Mouse (Mus musculus): ENCODE measurements around the gene Cactin. TPM values are rescaled to one million over a fixed set of nuclear protein-coding genes. Genes with fewer than 3 reads are reported as not detected.

The Cactin gene
- 10 to 100 TPM; 27.8 to 28.4 TPM for total RNA-seq (2021)

DNA sequence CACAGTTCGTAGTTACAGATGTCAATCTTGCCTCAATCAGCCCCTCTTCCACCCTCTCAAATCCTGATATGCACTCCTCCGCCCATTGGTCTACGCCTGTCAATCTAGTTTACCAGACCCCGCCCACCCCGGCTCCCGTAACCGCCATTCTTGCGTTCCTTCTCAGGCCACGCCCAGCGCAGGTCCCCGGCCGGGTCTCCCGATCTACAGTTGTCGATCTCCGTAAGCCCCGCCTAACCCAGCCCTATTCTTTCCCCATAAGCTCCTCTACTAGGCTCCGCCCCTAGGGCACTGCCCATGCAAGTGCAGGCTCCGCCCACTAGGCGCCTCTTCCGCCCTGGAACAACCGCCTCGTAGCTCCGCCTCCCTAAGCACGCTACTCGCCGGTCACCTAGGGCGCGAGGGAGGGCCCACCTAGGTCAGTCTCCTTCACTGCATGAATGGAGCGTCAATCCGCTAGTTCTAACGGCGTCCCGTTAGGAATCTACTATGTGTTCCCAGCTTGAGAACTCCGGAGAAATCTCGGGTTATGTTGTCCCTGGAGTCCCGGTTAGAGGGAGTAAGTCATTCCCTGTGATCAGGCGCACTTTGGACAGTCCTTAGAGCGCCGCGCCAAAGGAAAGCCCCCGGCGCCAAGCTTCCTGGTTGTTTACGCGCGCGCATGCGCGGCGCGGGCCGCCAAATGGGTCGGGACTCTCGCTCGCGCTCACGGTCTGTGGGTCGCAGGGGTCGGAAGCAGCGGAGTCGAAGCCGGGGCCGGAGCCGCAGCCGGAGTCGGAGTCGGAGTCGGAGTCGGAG lies at the start of gene Cactin:
Gene Cactin, plus strand, starts transcription at position 554 of the 798 bp plus-strand sequence.
- DNase-seq (ENCODE audit: low spot score in 2 of 2): peak; percentile 98 to 100
- intact Hi-C loops (cut with DNase I): no loop called here

DNA sequence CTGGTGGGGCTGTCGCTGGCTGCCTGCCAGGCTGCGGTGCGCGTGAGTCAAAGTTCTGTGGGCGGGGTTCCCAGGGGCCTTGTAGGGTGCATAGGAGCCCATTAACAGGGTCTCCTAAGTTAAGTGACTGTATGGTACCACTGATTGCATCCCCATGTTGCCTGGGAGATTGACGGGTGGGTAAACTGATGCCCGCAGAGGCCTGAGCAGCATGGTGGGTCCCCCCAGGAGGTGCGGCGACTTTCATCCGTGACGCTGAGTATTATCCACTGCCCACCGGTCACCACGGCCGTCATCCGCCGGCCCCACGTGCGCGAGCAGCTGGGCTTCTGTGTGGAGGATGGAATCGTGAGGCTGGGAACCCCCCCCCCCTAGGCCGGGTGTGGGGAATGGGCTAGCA lies 48.5 kb upstream of the Cactin start:
- intact Hi-C loops (cut with DNase I): no loop called here
- DNase-seq (ENCODE audit: low spot score in 2 of 2): no peak

DNA sequence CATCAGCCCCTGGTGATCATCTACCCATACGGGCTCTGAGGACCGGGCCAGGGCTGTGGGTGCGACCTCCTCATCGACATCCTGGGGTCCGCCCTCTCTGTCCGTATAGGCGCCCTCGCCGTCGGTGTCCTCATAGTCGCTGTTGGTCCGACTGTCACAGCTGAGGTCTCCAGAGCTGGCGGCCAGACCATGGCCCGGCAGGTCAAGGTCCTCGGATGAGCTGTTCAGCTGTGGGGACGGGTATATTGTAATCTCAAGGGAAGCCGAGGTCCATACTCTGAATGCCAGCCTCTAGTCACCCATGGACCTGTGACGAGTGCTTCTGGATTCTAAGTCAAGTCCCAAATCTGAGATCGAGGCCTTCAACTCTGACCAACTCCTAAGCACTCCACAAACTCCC lies 47.1 kb upstream of the Cactin start:
- intact Hi-C loops (cut with DNase I): no loop called here
- DNase-seq (ENCODE audit: low spot score in 2 of 2): no peak

DNA sequence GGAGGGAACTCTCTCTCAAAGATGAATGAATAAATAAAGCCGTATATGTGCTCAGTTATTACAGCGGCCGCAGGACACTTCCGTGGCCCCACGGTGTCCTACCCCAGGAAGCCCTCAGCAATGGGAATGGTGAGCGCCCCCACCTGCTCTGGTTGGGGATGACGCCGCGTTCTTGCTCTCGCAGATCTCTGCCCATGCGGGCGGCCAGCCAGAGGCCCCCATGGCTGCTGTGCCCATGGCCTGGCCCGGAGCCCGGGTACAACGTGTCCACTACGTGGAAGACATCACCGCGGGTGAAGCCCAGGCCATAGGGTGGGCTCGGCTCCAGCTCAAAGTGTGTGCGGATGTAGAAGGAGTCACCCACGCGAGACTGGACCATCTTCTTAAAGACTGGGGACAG lies 43.2 kb upstream of the Cactin start:
- no peak for DNase-seq (ENCODE audit: low spot score in 2 of 2)
- intact Hi-C loops (cut with DNase I): no loop called here

DNA sequence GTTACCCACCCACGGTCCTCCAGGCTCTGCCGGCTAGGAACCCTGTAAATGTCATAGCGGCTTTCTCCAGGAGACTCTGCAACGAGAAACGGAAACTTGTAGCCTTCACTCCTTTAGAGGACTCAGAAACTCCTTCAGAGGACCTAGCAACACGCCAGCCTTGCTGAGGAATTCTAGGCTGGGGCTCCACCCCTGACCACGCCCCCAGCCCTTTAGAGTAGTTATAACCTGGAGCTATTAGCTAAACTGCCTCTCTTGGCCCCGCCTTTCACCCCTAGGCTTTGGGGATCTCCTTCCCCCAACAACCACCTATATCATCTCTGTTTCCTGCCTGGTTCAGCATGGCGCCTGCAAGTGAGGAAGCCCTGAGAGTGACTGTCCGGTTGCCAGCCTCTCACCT lies 41.4 kb upstream of the Cactin start:
- intact Hi-C loops (cut with DNase I): no loop called here
- DNase-seq (ENCODE audit: low spot score in 2 of 2): no peak

DNA sequence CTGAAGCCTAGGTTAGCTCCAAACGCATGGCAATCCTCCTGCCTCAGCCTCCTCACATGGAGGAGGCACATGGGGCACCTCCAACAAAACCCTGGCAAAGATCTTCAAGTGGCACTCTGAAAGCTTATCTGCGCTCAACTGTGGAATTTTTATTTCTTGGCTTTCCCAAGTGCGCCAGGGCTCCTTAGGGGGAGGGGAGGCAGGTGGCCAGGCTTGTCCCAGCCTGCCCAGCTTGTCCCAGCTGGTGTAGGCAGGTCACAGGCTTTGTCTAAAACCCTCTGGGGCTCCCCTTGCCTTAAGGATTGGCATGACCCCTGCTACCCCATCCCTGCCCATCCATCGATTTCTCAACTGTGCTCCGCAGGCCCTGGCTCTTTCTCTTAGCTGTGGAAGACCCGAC lies 36.7 kb upstream of the Cactin start:
- intact Hi-C loops (cut with DNase I): no loop called here
- no peak for DNase-seq (ENCODE audit: low spot score in 2 of 2)

DNA sequence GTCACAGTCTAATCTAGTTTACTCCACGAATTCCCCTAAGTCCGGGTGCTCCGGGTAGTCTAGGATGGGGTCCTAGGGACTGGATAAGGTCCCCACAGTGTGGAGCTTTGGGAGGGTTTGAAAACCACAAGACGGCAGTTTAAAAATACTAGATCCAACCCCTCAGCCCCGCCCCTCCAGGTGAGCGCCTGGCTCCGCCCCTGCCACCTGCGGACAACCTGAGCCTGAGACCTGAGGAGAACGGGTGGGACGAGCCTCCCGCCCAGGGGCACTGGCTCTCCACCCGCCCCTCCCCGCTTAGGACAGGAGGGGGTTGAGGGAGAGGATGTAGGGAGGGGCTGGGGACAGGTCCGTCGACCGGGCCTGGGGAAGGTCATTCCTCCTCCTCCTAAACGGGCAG lies 36.2 kb upstream of the Cactin start:
- DNase-seq (ENCODE audit: low spot score in 2 of 2): no peak
- intact Hi-C loops (cut with DNase I): loop anchor here (5.0 kb wide), 2 partner anchors 58 to 163 kb away; partner anchors contain the start of gene Gipc3

DNA sequence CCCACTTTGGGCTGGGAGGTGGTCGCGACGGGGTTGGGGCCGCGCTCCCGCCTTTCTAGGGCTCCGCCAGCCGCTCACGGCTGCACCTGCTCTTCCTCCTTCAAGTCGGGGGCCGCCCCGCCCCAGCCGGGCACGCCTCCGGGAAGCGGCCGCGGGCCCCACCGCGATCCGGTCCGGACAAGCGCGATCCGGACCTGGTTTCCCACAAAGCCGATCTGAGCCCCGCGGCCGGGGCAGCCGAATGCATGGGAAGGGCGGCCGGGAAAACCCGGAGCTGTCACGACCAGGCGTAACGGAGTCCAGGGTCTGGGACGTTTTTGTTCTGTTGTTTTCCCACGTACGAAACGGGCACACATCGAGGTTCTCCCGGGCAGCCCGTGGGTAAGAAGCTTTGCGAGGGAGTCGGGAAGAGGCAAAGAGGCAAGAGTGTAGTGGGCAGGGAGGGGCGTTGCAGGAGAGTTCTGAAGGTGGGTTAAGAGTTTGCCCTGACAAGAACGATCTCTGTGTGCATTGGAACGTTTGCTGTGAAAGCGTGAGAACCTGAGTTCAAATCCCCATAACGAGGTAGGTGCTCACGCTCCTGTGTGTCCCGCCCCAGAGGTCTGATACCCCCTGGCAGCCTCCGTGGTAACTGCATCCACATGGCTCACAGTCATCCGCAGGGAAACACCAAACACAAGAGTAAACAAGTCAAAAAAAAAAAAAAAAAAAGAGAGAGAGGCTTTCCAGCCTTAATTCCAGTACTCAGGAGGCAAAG lies 35.0 kb upstream of the Cactin start:
- intact Hi-C loops (cut with DNase I): loop anchor here (5.0 kb wide), 2 partner anchors 56 to 161 kb away; partner anchors contain the start of gene Gipc3
- DNase-seq (ENCODE audit: low spot score in 2 of 2): peak; percentile 72 to 80

DNA sequence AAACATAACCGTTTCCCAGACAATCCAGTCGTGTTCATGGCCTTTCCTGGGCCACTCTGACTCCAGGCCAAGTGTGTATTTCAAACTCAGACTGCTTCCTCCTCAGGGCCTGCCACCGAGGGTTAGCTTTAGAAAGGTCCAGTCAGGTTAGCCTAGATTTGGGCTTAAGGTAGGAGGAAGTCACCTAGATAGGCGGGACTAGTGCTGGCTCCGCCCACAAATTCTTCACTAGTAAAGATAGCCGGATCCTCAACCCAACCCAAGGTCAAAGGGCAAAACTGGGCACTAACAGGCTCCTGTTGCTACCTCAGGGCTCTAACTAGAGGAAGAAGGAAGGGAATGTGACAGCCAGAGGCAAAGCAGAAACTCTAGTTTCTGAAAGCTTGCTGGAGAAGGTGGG lies 34.3 kb upstream of the Cactin start:
- intact Hi-C loops (cut with DNase I): loop anchor here (5.0 kb wide), 2 partner anchors 56 to 161 kb away; partner anchors contain the start of gene Gipc3
- no peak for DNase-seq (ENCODE audit: low spot score in 2 of 2)

DNA sequence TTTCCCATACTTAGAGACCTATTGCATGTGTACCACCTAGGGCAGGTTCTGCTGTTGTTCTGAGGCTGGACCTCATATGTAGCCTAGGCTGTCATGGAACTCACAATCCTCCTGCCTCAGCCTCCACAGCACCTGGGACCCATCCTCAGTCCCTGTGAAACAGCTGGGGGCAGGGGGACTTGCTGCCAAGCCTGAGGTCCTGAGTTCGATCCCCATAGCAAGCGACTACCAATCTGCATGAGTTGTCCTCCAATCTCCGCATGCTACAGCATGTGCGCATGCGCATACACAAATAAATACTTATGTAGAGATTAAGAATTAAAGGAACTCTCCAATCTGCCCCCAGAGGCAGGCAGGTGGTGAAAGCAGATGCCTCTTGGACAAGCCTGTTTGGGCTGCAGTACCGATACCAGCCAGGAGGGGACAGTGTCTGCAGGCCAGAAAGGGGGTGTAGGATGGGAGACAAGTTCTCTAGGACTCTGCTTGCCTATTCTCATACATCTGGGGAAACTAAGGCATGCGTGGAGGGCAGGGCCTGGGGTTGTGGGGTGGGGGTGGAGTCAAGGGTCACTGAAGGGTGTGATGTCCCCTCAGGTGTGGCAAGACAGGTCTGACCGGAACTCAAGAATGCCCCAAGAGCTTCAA lies 33.3 kb upstream of the Cactin start:
- no peak for DNase-seq (ENCODE audit: low spot score in 2 of 2)
- intact Hi-C loops (cut with DNase I): loop anchor here (5.0 kb wide), 2 partner anchors 55 to 160 kb away; partner anchors contain the start of gene Gipc3

DNA sequence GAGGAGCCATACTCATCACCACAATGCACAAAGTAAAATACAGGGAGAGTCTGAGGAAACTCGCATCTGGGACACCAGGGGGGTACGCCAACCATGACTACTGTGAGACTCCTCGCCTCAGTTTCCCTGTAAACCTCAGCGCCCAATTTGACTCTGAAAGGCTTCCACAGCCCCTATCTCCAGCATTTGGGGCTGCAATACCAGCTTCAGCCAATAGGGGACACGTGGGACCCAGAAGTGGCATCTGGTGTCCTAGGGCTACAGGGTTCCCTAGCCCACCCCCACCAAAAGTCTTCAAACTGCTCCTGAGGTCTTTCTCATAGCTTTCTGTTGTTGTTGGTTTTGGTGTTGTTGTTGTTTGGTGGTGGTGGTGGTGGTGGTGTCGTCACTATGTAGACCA lies 32.3 kb upstream of the Cactin start:
- DNase-seq (ENCODE audit: low spot score in 2 of 2): no peak
- intact Hi-C loops (cut with DNase I): loop anchor here (5.0 kb wide), 2 partner anchors 54 to 159 kb away; partner anchors contain the start of gene Gipc3

DNA sequence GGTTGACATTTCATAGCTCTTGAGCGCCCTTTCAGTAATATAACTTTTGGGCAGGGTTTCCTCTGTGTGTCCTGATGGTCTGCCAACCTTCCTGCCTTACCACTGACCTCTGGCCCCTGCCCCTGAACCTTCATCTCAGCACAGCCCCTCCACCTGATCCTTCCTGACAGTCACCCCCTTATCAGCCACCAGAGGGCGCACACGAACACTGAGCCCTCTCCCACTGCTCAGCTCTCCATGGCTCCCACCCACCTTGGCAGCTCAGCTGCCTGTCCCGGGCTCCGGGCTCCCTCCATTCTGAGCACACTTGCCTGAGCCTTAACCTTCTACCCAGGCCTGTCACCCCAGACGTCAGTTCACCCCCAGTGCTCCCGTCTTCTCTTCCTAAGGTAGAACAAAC lies 31.6 kb upstream of the Cactin start:
- intact Hi-C loops (cut with DNase I): loop anchor here (5.0 kb wide), 2 partner anchors 53 to 158 kb away; partner anchors contain the start of gene Gipc3
- peak in 1 of 2 experiments; percentile 65 for DNase-seq (ENCODE audit: low spot score in 2 of 2)

DNA sequence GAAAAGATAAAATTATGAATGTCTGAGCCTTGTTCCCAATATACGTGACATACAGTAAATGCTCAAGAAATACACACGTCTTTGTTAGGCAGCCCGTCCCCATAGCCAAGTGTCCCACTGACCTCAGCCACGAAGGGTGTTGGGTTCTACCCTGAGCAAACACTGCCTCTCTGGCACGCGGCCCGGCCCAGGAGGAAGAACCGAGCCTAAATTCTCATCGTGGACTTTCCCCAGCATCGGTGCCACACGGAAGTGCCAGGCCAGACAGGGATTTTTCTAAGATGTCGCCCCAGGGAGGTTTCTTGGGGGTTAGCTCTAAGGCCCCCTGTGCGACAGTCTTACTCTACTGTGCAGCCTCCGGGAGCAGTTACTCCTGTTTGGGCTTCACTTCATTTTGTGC lies 31.1 kb upstream of the Cactin start:
- DNase-seq (ENCODE audit: low spot score in 2 of 2): no peak
- intact Hi-C loops (cut with DNase I): loop anchor here (2.0 to 5.0 kb wide), 3 partner anchors 52 to 157 kb away; partner anchors contain the start of genes Gipc3 and Hmg20b

DNA sequence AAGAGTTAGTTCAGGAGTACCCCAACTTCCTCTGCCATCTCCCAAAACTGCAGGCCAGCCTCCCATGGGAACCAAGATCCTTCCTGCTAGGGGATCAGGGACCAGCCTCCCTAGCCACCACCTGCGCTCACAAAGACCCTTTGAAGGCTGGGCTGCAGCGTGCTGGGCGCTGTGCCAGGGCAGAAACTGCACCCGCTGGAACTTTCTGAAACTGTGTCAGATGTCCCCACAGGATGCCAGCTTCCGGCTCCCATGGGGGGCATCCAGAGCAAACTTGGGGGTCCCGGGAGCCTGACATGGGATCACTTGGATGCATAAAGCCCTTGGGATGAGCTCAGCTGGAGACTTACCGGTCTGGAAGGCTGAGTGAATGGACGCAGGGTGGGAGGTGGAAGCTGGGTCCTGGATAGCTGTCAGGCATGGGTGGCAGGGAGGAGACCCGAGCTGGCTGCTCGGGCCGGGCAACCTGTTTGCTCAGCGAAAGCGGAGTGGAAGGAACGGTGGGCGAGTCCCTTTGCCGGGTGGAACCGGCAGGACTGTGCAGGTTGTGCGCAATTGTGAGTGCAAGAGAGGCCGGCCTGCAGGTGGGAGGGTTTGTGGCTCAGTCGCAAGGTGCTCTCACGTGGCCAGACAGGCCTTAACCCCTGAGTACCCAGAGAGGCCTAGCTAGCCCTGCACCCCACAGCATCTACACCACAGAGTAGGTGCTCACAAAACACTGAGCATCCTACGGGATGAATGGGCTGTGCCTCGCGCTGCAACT lies 30.0 kb upstream of the Cactin start:
- intact Hi-C loops (cut with DNase I): loop anchor here (2.0 kb wide), 1 partner anchor 60 kb away; the partner anchor contains the start of gene Hmg20b
- no peak for DNase-seq (ENCODE audit: low spot score in 2 of 2)

DNA sequence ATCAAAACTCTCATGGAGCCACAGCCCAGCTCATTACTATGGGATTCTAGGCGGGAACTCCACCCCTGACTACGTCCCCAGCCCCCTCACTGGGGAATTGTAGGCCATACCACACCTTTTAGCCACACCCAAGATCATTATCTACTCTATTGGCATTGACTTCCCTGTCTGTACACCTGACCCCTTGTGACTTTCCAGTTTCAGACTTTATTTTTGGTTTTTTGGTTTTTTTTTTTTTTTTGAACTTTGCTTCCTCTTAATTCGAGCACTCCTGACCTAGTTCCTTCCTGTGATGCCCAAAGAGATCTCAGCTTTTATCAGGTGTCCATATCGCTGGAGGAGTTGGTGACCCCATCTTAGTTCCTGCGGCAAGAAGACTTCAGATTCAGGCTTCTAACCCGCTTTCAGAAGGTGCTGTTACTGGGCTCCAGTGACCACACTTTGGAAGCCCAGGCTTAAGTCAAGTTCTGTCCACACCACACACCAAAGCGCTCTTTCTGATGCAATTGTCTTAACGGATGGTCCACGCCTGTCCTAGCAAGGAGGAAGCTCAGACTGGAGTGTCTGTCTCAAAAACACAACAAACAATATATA lies 29.3 kb upstream of the Cactin start, which contains the start of gene Tjp3:
Gene Tjp3, minus strand, starts transcription at position 71 of the 594 bp plus-strand sequence.
- intact Hi-C loops (cut with DNase I): loop anchor here (2.0 kb wide), 2 partner anchors 25 to 59 kb away; partner anchors contain the start of gene Hmg20b

DNA sequence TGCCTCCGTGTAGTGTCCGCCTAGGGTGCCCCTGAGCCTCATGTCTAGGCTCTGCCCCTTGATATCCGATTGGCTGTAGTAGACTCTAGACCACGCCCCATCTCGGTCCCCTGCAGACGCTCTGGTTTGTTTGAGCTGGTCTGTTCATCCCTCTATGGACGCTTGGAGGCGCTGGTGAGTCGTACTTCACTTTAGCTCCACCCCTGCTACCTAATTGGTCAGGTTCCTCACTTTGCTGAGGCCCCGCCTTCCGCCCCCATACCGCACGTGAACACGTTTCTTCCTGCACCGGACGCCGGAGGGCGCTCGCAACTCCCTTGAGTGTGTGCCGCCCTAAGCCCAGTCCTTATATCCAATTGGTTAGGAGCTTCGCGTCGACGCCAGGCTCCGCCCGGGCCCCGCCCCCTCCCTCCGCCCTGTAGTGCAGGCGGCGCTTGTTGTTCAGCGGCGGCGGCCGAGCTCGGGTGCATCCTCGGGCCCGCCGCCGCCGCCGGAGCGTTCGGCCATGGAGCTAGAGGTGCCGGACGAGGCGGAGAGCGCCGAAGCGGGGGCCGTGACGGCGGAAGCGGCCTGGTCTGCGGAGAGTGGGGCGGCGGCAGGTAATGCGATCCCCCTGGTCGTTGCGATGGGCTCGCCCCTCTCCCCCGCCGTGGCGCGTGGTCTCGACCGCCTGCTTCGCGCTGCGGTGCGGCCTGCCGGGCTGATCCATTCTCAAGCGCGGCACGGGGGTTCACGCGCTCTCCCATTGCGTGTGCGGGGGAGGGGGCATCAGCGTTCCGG lies 28.2 kb upstream of the Cactin start, which contains the start of gene Pip5k1c:
Gene Pip5k1c, plus strand, starts transcription at position 410 of the 780 bp plus-strand sequence.
- intact Hi-C loops (cut with DNase I): loop anchor here (1.0 to 2.0 kb wide), 2 partner anchors 15 to 24 kb away; no protein-coding TSS in a partner anchor
- peak; percentile 99 to 100 for DNase-seq (ENCODE audit: low spot score in 2 of 2)

More for the DNA sequence above, 29.3 kb upstream of the Cactin start, which contains the start of gene Tjp3:
- DNase-seq (ENCODE audit: low spot score in 2 of 2): no peak

DNA sequence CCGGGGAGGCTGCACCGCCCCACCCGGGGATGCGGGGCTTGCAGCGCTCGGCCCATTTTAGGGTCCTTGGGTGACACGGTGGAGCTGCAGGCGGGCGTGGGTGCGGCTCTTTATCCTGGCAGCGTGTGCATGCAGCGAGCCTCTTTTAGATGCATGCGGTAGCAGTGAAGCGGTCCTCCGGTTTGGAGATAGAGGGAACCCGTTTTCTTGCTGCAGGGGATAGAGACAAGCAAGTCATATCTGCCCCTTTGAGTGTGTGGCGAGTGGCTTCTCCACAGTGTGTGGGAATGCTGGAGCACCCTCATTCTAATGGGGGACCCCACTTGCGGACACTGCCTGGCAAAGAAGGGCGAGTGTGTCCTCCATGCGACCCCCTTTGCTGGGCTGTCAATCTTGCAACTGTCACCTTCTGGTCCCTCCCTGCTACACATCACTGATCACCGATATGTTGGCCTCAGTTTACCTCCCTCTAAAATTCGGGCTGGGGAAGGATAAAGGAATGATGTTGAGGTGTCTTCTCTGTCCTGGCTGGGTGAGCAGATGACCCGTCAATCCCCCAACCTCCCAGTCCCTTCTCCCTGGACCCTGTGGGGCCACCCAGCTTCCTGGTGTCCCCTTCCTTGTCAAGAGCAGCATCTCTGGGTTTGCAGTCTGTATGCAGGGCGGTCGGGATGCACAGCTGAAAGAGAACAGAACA lies 27.4 kb upstream of the Cactin start:
- DNase-seq (ENCODE audit: low spot score in 2 of 2): no peak
- intact Hi-C loops (cut with DNase I): loop anchor here (1.0 to 2.0 kb wide), 2 partner anchors 14 to 23 kb away; no protein-coding TSS in a partner anchor
